Comparison of ENCODE assay signal across 8 mouse cellular contexts in genomic region chr8:71665331-71666130, GRCm38 (mm10). TPM values are rescaled to one million over a fixed set of nuclear protein-coding genes. Genes with fewer than 3 reads are reported as not detected.
A peak's percentile ranks its signal among the peaks of the same experiment; 100 is the strongest.
DNase-seq lines count a peak whose midpoint lies in the region; ATAC-seq and TF ChIP-seq lines count a peak whose summit lies in the region.

No protein-coding gene starts in this region.

- no peak overlapping the region for H3K9ac ChIP-seq in heart, adult 2 months (ENCODE audit: low read depth, low read length)
- no peak overlapping the region for H3K9ac ChIP-seq in heart, postnatal 0 days (replicated peaks; ENCODE audit: low read depth, low read length)
- H3K9ac ChIP-seq in stomach, embryonic 15.5 days: no peak overlapping the region

- intact Hi-C loops in heart, adult 2 months (cut with DNase I): no loop called here

- peaks cover 56% of the 10 kb centered on the region for H3K4me1 ChIP-seq in heart, embryonic 10.5 days
- peaks cover 4% of the 10 kb centered on the region for H3K4me1 ChIP-seq in heart, adult 2 months (ENCODE audit: control insufficient read depth, insufficient read depth, low read length)
- peaks cover 22% of the 10 kb centered on the region for H3K4me1 ChIP-seq in heart, postnatal 0 days (ENCODE audit: control insufficient read depth, insufficient read depth)
- peaks cover 93% of the 10 kb centered on the region for H3K4me1 ChIP-seq in megakaryocyte, embryonic 14.5 days
- peaks cover 25% of the 10 kb centered on the region for H3K4me1 ChIP-seq in stomach, embryonic 15.5 days

- no peaks in the 10 kb centered on the region for H3K79me2 ChIP-seq in heart, adult 2 months (replicated peaks; ENCODE audit: control insufficient read depth, insufficient read depth, low read length)

- H3K4me3 ChIP-seq in heart, embryonic 10.5 days: peak overlapping the region; percentile 50
- no peak overlapping the region for H3K4me3 ChIP-seq in heart, adult 2 months
- peak overlapping the region; percentile 25 for H3K4me3 ChIP-seq in heart, postnatal 0 days (ENCODE audit: low read depth, low read length)
- H3K4me3 ChIP-seq in megakaryocyte, embryonic 14.5 days (replicated peaks): peak overlapping the region; percentile 96
- peak overlapping the region; percentile 27 for H3K4me3 ChIP-seq in stomach, embryonic 15.5 days (replicated peaks)

- H3K4me2 ChIP-seq in heart, postnatal 0 days (ENCODE audit: low read depth, low read length): peak overlapping the region; percentile 49
- peak overlapping the region; percentile 53 for H3K4me2 ChIP-seq in stomach, embryonic 15.5 days

- no peak for TF ChIP-seq CTCF in heart, adult 2 months (IDR thresholded peaks at IDR 0.05)
- TF ChIP-seq CTCF in heart, postnatal 0 days (IDR thresholded peaks at IDR 0.05; ENCODE audit: low read depth): no peak

- peak; percentile 46 for ATAC-seq in heart, postnatal 0 days (ENCODE audit: insufficient read depth, low read depth)
- ATAC-seq in stomach, embryonic 15.5 days (ENCODE audit: insufficient read depth, low FRiP score, low read depth): peak; percentile 75
- ATAC-seq in frontal cortex, adult (ENCODE audit: low TSS enrichment): no peak

- WGBS in heart, embryonic 10.5 days: 3% methylated on average over 22 of the region's 22 CpGs
- WGBS in heart, adult 2 months: 8% methylated on average over 21 of the region's 22 CpGs
- 7% methylated on average over 20 of the region's 22 CpGs for WGBS in heart, postnatal 0 days
- WGBS in stomach, embryonic 15.5 days: 6% methylated on average over 22 of the region's 22 CpGs

- peak; percentile 96 for DNase-seq in heart, embryonic 10.5 days (ENCODE audit: low spot score)
- no peak for DNase-seq in heart, adult 2 months
- peak; percentile 63 for DNase-seq in T-cell, adult 2 months (ENCODE audit: low spot score)
- peak; percentile 50 for DNase-seq in heart, postnatal 0 days (ENCODE audit: low spot score)
- peak; percentile 53 to 75 for DNase-seq in kidney, postnatal 36 days

- no peak for TF ChIP-seq EP300 in heart, adult 2 months (IDR thresholded peaks at IDR 0.05; ENCODE audit: insufficient read depth, low read depth, low read length)
- TF ChIP-seq EP300 in heart, postnatal 0 days (IDR thresholded peaks at IDR 0.05; ENCODE audit: low read depth): no peak

- H3K27me3 ChIP-seq in heart, embryonic 10.5 days (ENCODE audit: insufficient read depth, poor library complexity, severe bottlenecking): peaks cover 58% of the 10 kb centered on the region
- no peaks in the 10 kb centered on the region; the same call in 1 of the 2 replicates for H3K27me3 ChIP-seq in heart, adult 2 months (ENCODE audit: control insufficient read depth, insufficient read depth, low read length)
- H3K27me3 ChIP-seq in heart, postnatal 0 days (ENCODE audit: control insufficient read depth, insufficient read depth, low read length): peaks cover 11% of the 10 kb centered on the region
- H3K27me3 ChIP-seq in megakaryocyte, embryonic 14.5 days (replicated peaks): no peaks in the 10 kb centered on the region
- peaks cover 27% of the 10 kb centered on the region for H3K27me3 ChIP-seq in stomach, embryonic 15.5 days (replicated peaks)

- TF ChIP-seq POLR2A in heart, adult 2 months (IDR thresholded peaks at IDR 0.05; ENCODE audit: insufficient read depth, low read depth, low read length): no peak

- peak overlapping the region; percentile 56 for H3K27ac ChIP-seq in heart, embryonic 10.5 days
- H3K27ac ChIP-seq in heart, adult 2 months: no peak overlapping the region
- H3K27ac ChIP-seq in heart, postnatal 0 days (ENCODE audit: low read depth): no peak overlapping the region
- H3K27ac ChIP-seq in stomach, embryonic 15.5 days: no peak overlapping the region

- H3K9me3 ChIP-seq in heart, embryonic 10.5 days: no peaks in the 10 kb centered on the region
- H3K9me3 ChIP-seq in heart, postnatal 0 days (replicated peaks; ENCODE audit: control insufficient read depth, low read length): no peaks in the 10 kb centered on the region
- no peaks in the 10 kb centered on the region for H3K9me3 ChIP-seq in megakaryocyte, embryonic 14.5 days
- H3K9me3 ChIP-seq in stomach, embryonic 15.5 days: no peaks in the 10 kb centered on the region

- no peaks in the 10 kb centered on the region for H3K36me3 ChIP-seq in heart, embryonic 10.5 days
- H3K36me3 ChIP-seq in heart, adult 2 months (ENCODE audit: control insufficient read depth, insufficient read depth, low read length): no peaks in the 10 kb centered on the region
- H3K36me3 ChIP-seq in heart, postnatal 0 days (replicated peaks; ENCODE audit: control insufficient read depth, insufficient read depth, low read length): no peaks in the 10 kb centered on the region
- peaks cover 36% of the 10 kb centered on the region for H3K36me3 ChIP-seq in megakaryocyte, embryonic 14.5 days (replicated peaks; ENCODE audit: low read length)
- no peaks in the 10 kb centered on the region for H3K36me3 ChIP-seq in stomach, embryonic 15.5 days

RNA-seq across cellular contexts. Expression of gene Unc13a, which starts 6.0 kb away (rescaled TPM):
- polyA plus RNA-seq in heart, embryonic 10.5 days (2016; fragmentation: Nextera tagmentation; extraction: Ambion mirVana): 0.31 and 0.48 TPM in 2 replicates
- total RNA-seq in heart, adult 2 months (2021): under 1 TPM; 0.61 to 0.86 TPM
- 1.4 and 1.8 TPM in 2 replicates for polyA plus RNA-seq in heart, adult 2 months (2012; rRNA removed)
- 0.57 and 1.2 TPM in 2 replicates for total RNA-seq in heart, postnatal 0 days (2014; rRNA removed; ENCODE audit: low replicate concordance)
- 0.51 and 0.60 TPM in 2 replicates for polyA plus RNA-seq in heart, postnatal 0 days (2015; fragmentation: Nextera tagmentation; extraction: Ambion mirVana)
- polyA plus RNA-seq in megakaryocyte, embryonic 14.5 days (2012; ENCODE audit: insufficient read depth, low replicate concordance): 8.9 and 10.8 TPM in 2 replicates
- 1.1 TPM in 2 replicates for polyA plus RNA-seq in stomach, embryonic 15.5 days (2015; fragmentation: Nextera tagmentation; extraction: Ambion mirVana)

RNA-seq across cellular contexts. Expression of gene Jak3, which starts 10.6 kb away (rescaled TPM):
- polyA plus RNA-seq in heart, embryonic 10.5 days (2016; fragmentation: Nextera tagmentation; extraction: Ambion mirVana): 6.7 and 9.7 TPM in 2 replicates
- 1 to 10 TPM; 8.1 to 8.6 TPM for total RNA-seq in heart, adult 2 months (2021)
- polyA plus RNA-seq in heart, adult 2 months (2012; rRNA removed): 23.3 and 24.0 TPM in 2 replicates
- 14.6 and 16.9 TPM in 2 replicates for total RNA-seq in heart, postnatal 0 days (2014; rRNA removed; ENCODE audit: low replicate concordance)
- 5.7 and 5.8 TPM in 2 replicates for polyA plus RNA-seq in heart, postnatal 0 days (2015; fragmentation: Nextera tagmentation; extraction: Ambion mirVana)
- 209 and 434 TPM in 2 replicates for polyA plus RNA-seq in megakaryocyte, embryonic 14.5 days (2012; ENCODE audit: insufficient read depth, low replicate concordance)
- 9.1 and 9.6 TPM in 2 replicates for polyA plus RNA-seq in stomach, embryonic 15.5 days (2015; fragmentation: Nextera tagmentation; extraction: Ambion mirVana)

RNA-seq across cellular contexts. Expression of gene Insl3, which starts 23.5 kb away (rescaled TPM):
- polyA plus RNA-seq in heart, embryonic 10.5 days (2016; fragmentation: Nextera tagmentation; extraction: Ambion mirVana): 0.99 and 1.5 TPM in 2 replicates
- 1 to 10 TPM; 4.0 to 4.1 TPM for total RNA-seq in heart, adult 2 months (2021)
- polyA plus RNA-seq in heart, adult 2 months (2012; rRNA removed): 16.3 and 19.3 TPM in 2 replicates
- total RNA-seq in heart, postnatal 0 days (2014; rRNA removed; ENCODE audit: low replicate concordance): not detected in 2 replicates
- polyA plus RNA-seq in heart, postnatal 0 days (2015; fragmentation: Nextera tagmentation; extraction: Ambion mirVana): 1.5 and 2.4 TPM in 2 replicates
- polyA plus RNA-seq in megakaryocyte, embryonic 14.5 days (2012; ENCODE audit: insufficient read depth, low replicate concordance): 241 and 376 TPM in 2 replicates
- polyA plus RNA-seq in stomach, embryonic 15.5 days (2015; fragmentation: Nextera tagmentation; extraction: Ambion mirVana): 1.4 and 2.0 TPM in 2 replicates

RNA-seq across cellular contexts. Expression of gene B3gnt3, which starts 36.1 kb away (rescaled TPM):
- 1.6 and 2.9 TPM in 2 replicates for polyA plus RNA-seq in heart, embryonic 10.5 days (2016; fragmentation: Nextera tagmentation; extraction: Ambion mirVana)
- 1 to 10 TPM; 6.1 to 6.4 TPM for total RNA-seq in heart, adult 2 months (2021)
- 5.4 and 8.6 TPM in 2 replicates for polyA plus RNA-seq in heart, adult 2 months (2012; rRNA removed)
- 8.7 TPM in 2 replicates for total RNA-seq in heart, postnatal 0 days (2014; rRNA removed; ENCODE audit: low replicate concordance)
- 6.4 TPM in 2 replicates for polyA plus RNA-seq in heart, postnatal 0 days (2015; fragmentation: Nextera tagmentation; extraction: Ambion mirVana)
- polyA plus RNA-seq in megakaryocyte, embryonic 14.5 days (2012; ENCODE audit: insufficient read depth, low replicate concordance): 0.77 TPM in 1 of 2 replicates, not detected in the other
- polyA plus RNA-seq in stomach, embryonic 15.5 days (2015; fragmentation: Nextera tagmentation; extraction: Ambion mirVana): 10.4 and 12.2 TPM in 2 replicates

RNA-seq across cellular contexts. Expression of gene Colgalt1, which starts 54.7 kb away (rescaled TPM):
- 54.4 and 60.5 TPM in 2 replicates for polyA plus RNA-seq in heart, embryonic 10.5 days (2016; fragmentation: Nextera tagmentation; extraction: Ambion mirVana)
- 10 to 100 TPM; 39.3 to 39.6 TPM for total RNA-seq in heart, adult 2 months (2021)
- polyA plus RNA-seq in heart, adult 2 months (2012; rRNA removed): 55.8 and 76.6 TPM in 2 replicates
- 84.1 and 108 TPM in 2 replicates for total RNA-seq in heart, postnatal 0 days (2014; rRNA removed; ENCODE audit: low replicate concordance)
- polyA plus RNA-seq in heart, postnatal 0 days (2015; fragmentation: Nextera tagmentation; extraction: Ambion mirVana): 32.7 and 35.4 TPM in 2 replicates
- 14.0 and 14.8 TPM in 2 replicates for polyA plus RNA-seq in megakaryocyte, embryonic 14.5 days (2012; ENCODE audit: insufficient read depth, low replicate concordance)
- polyA plus RNA-seq in stomach, embryonic 15.5 days (2015; fragmentation: Nextera tagmentation; extraction: Ambion mirVana): 70.6 and 75.1 TPM in 2 replicates

Comparison
In these comparisons a context has a peak if more than half of its experiments do, and no peak if none do; other contexts are left out.
1. DNase-seq: peak in heart, embryonic 10.5 days (single experiment), T-cell, adult 2 months (single experiment), heart, postnatal 0 days (single experiment) and kidney, postnatal 36 days (2 of 2); none in heart, adult 2 months (0 of 2).
2. RNA of gene Insl3, which starts 23.5 kb away (polyA plus RNA-seq): 241 to 376 TPM in megakaryocyte, embryonic 14.5 days; 16.3 to 19.3 TPM in heart, adult 2 months, 1.4 to 2.0 TPM in stomach, embryonic 15.5 days, 1.5 to 2.4 TPM in heart, postnatal 0 days and 0.99 to 1.5 TPM in heart, embryonic 10.5 days; every median in the first group is over 10 times any median in the second.